Mouse (Mus musculus) liver, embryonic 12.5 days (tissue): Measurements from ENCODE around the gene Adra1d. TPM values are rescaled to one million over a fixed set of nuclear protein-coding genes. Genes with fewer than 3 reads are reported as not detected.

Experiments used
- ATAC-seq: fragments of 200-750 bp; cut with Nextera tagmentation; 2 replicates; pipeline ENCODE4 v1.8.0; 2017; ENCODE audit warnings: moderate number of reproducible peaks, mild to moderate bottlenecking, moderate library complexity
- H3K27ac ChIP-seq: fragments of 300-500 bp; sonication (generic); 2 replicates; pipeline ENCODE4 v1.5.1; 2016; ENCODE audit warnings: mild to moderate bottlenecking
- H3K27me3 ChIP-seq: fragments of 300-500 bp; sonication (generic); replicated peaks from 2 replicates; pipeline ENCODE4 v1.6.1; 2016; ENCODE audit warnings: mild to moderate bottlenecking, moderate library complexity
- H3K36me3 ChIP-seq: fragments of 300-500 bp; sonication (generic); 2 replicates; pipeline ENCODE4 v1.6.1; 2016; ENCODE audit warnings: mild to moderate bottlenecking, moderate library complexity
- H3K4me1 ChIP-seq: fragments of 300-500 bp; sonication (generic); 2 replicates; pipeline ENCODE4 v1.6.1; 2016
- H3K4me2 ChIP-seq: fragments of 300-500 bp; sonication (generic); 2 replicates; pipeline ENCODE4 v1.6.1; 2016; ENCODE audit warnings: mild to moderate bottlenecking, moderate library complexity
- H3K4me3 ChIP-seq: fragments of 300-500 bp; sonication (generic); 2 replicates; pipeline ENCODE4 v1.5.1; 2016; ENCODE audit warnings: mild to moderate bottlenecking, moderate library complexity
- H3K9ac ChIP-seq: fragments of 300-500 bp; sonication (generic); 2 replicates; pipeline ENCODE4 v1.6.1; 2016; ENCODE audit warnings: mild to moderate bottlenecking, moderate library complexity
- H3K9me3 ChIP-seq: fragments of 300-500 bp; sonication (generic); replicated peaks from 2 replicates; pipeline ENCODE4 v1.6.1; 2016; ENCODE audit warnings: mild to moderate bottlenecking, moderate library complexity
- WGBS: fragments of 180-500 bp; shearing (Covaris S2); methylation state at CpG from one replicate; pipeline ENCODE4 v1.1.7; 2016; ENCODE audit not compliant: insufficient replicate concordance; 5-methylcytosine and 5-hydroxymethylcytosine counted together
- polyA plus RNA-seq: library from polyadenylated mRNA; unstranded; fragments of >200 nt; fragmentation: Nextera tagmentation; extraction: Ambion mirVana; gene quantifications from 2 replicates; pipeline ENCODE4 v1.2.1, GENCODE M21; 2016

Adra1d gene
- polyA plus RNA-seq, 1 experiment from 2014 or later, result 1.3 TPM

DNA sequence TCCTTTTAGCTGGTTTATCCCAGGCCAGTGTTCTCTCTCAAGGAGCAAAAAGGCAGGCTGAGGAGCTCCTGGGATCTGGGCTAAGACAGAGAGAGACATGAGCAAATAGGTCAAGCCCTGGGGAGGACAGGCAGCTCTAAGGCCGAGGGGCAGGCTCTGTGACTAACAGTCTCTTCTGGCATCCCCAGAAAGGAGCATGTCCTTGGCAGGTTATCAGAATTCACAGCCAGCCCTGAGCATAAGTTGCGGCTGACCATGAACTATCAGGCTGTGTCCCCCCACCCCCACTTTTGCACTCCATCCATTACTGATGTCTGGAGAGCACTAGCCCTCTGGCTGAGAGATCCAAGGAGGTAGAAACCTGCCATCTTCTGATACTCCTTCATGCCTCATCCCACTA lies 11.2 kb downstream of the Adra1d start:
- H3K27me3 ChIP-seq, result peaks cover 91% of the 10 kb centered on the region
- peaks cover 5% of the 10 kb centered on the region for H3K4me1 ChIP-seq
- H3K9ac ChIP-seq, result no peak overlapping the region
- no peak overlapping the region for H3K27ac ChIP-seq
- H3K4me2 ChIP-seq, result no peak overlapping the region
- H3K4me3 ChIP-seq, result no peak overlapping the region
- WGBS, result 39% methylated on average over 2 of the region's 2 CpGs
- H3K36me3 ChIP-seq, result no peaks in the 10 kb centered on the region
- no peaks in the 10 kb centered on the region for H3K9me3 ChIP-seq
- ATAC-seq, result no peak

DNA sequence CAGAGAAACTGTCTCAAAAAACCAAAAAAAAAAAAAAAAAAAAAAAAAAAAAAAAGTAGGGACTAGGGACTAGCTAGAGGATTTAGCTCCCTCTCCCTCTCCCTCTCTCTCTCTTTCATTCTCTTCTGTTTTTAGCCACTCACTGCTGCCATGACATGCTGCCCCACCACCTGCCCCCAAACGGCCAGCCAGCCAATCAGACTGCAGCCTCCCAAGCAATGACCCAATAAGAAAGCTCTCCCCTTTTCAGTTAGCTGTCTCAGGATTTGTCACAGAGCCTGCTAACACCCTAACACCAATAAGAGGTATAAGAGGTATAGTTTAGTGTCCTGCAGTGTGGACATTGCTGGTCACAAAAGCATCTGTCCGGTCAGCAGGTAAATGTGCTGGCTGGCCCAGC lies 11.6 kb downstream of the Adra1d start:
- Histone ChIP-seq H3K4me3 (no peak overlapping the region), H3K36me3 (no peaks in the 10 kb centered on the region), H3K4me2 (no peak overlapping the region), H3K27ac (no peak overlapping the region), H3K4me1 (peaks cover 9% of the 10 kb centered on the region), H3K9me3 (no peaks in the 10 kb centered on the region), H3K9ac (no peak overlapping the region), H3K27me3 (peaks cover 96% of the 10 kb centered on the region)
- WGBS, result 47% methylated on average over 2 of the region's 2 CpGs
- ATAC-seq, result no peak

DNA sequence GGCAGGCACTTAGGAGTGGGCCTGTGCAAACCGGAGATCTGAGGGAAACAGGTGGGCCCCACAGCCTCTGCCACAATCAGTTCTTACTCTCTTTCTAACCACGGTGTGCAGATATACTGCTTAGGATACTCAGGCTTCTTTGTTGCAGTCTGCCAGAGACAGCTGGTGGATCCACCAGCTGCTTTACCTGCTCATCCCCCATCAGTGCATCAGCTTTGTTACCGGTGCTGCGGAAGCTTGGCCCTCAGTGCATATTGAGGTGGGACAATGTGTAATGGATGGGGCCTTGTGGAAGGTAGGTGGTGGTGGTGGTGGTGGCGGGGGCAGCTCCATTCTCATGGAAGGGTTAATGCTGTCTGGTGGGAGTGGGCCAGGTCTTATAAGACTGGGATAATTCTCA lies 13.0 kb downstream of the Adra1d start:
- Histone ChIP-seq H3K4me3 (no peak overlapping the region), H3K4me2 (no peak overlapping the region), H3K9ac (no peak overlapping the region), H3K27ac (no peak overlapping the region), H3K4me1 (peaks cover 11% of the 10 kb centered on the region), H3K9me3 (no peaks in the 10 kb centered on the region), H3K36me3 (no peaks in the 10 kb centered on the region), H3K27me3 (peaks cover 97% of the 10 kb centered on the region)
- 62% methylated on average over 5 of the region's 5 CpGs for WGBS
- no peak for ATAC-seq

DNA sequence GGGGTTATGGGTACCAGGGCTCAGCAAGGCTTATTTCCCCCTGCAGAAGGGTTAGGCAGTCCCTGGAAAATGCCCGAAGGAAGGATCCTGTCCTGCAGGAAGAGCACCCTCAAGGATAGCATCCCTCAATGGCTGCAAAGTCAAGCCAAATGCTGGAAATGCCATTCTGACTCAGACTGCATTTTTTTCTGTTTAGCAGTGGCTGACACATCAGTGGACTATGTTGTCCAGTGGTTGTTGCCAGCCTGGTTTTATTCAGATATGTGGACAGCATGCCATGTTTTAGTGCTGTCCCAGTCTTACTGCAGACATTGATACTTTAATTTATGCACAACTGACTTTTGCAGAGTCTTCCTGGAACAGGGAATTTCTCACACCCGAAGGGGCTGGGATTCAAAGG lies 13.8 kb downstream of the Adra1d start:
- no peaks in the 10 kb centered on the region for H3K9me3 ChIP-seq
- no peak overlapping the region for H3K27ac ChIP-seq
- no peak overlapping the region for H3K4me3 ChIP-seq
- peaks cover 11% of the 10 kb centered on the region for H3K4me1 ChIP-seq
- H3K27me3 ChIP-seq, result peaks cover 97% of the 10 kb centered on the region
- no peaks in the 10 kb centered on the region for H3K36me3 ChIP-seq
- H3K4me2 ChIP-seq, result no peak overlapping the region
- no peak for ATAC-seq
- WGBS, result 45% methylated on average over 2 of the region's 2 CpGs
- H3K9ac ChIP-seq, result no peak overlapping the region

DNA sequence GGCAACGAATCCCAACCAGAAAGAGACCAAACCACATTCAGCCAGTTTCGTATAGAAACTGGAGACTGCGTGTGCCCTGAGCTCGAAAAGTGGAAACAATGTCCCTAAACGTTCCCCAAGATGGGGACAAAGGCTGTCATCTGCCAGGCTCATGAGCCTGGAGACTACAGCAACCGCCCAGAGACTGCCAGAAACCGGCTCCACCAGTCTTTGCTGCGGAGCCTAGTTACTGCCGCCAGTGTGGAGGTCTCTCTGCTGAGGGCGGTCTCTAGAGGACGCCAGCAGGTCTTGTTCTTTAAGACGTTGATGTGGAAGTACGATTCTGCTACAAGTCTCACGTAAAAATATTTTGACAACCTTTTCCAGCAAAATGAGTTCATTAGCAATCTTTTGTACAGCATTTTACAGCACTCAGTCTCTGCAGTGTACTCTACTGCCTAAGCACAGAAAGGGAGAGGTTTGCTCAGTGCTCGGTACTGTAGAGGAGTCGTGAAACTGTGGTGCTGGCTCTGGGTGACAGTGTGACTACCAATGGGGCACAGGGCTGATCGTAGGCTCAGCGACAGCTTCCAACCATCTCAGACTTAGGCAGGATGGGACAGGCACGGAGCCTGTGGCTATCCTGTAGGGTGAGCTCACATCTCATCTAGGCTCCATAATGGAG lies 15.2 kb downstream of the Adra1d start:
- peak overlapping the region; percentile 50; the same call in 1 of the 2 replicates for H3K4me3 ChIP-seq
- no peaks in the 10 kb centered on the region for H3K9me3 ChIP-seq
- no peak overlapping the region for H3K9ac ChIP-seq
- H3K27me3 ChIP-seq, result peaks cover 94% of the 10 kb centered on the region
- no peak for ATAC-seq
- peak overlapping the region; percentile 72; the same call in 1 of the 2 replicates for H3K4me2 ChIP-seq
- H3K36me3 ChIP-seq, result no peaks in the 10 kb centered on the region
- 10% methylated on average over 19 of the region's 19 CpGs for WGBS
- H3K4me1 ChIP-seq, result peaks cover 11% of the 10 kb centered on the region
- H3K27ac ChIP-seq, result no peak overlapping the region

DNA sequence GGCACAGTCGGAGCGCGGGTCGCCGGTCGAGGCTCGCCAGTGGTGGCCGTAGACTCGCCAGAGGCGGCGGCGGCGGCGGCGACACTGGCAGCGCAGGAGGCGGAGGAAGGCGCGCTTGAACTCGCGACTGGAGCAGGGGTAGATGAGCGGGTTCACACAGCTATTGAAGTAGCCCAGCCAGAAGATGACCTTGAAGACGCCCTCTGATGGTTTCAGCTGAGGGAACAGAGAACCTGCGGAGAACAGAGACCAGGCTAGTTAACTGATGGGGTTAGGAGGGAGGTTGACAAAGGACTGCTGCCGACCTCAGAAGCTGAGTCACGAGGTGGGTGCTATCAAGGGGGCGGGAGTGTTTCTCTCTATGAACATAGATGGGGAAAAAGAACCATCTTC lies 15.8 kb downstream of the Adra1d start:
- H3K27me3 ChIP-seq, result peaks cover 94% of the 10 kb centered on the region
- H3K4me1 ChIP-seq, result peaks cover 11% of the 10 kb centered on the region
- H3K27ac ChIP-seq, result no peak overlapping the region
- H3K9ac ChIP-seq, result no peak overlapping the region
- H3K9me3 ChIP-seq, result no peaks in the 10 kb centered on the region
- peak overlapping the region; percentile 72 for H3K4me2 ChIP-seq
- H3K4me3 ChIP-seq, result peak overlapping the region; percentile 50
- no peak for ATAC-seq
- no peaks in the 10 kb centered on the region for H3K36me3 ChIP-seq
- WGBS, result 2% methylated on average over 27 of the region's 27 CpGs

DNA sequence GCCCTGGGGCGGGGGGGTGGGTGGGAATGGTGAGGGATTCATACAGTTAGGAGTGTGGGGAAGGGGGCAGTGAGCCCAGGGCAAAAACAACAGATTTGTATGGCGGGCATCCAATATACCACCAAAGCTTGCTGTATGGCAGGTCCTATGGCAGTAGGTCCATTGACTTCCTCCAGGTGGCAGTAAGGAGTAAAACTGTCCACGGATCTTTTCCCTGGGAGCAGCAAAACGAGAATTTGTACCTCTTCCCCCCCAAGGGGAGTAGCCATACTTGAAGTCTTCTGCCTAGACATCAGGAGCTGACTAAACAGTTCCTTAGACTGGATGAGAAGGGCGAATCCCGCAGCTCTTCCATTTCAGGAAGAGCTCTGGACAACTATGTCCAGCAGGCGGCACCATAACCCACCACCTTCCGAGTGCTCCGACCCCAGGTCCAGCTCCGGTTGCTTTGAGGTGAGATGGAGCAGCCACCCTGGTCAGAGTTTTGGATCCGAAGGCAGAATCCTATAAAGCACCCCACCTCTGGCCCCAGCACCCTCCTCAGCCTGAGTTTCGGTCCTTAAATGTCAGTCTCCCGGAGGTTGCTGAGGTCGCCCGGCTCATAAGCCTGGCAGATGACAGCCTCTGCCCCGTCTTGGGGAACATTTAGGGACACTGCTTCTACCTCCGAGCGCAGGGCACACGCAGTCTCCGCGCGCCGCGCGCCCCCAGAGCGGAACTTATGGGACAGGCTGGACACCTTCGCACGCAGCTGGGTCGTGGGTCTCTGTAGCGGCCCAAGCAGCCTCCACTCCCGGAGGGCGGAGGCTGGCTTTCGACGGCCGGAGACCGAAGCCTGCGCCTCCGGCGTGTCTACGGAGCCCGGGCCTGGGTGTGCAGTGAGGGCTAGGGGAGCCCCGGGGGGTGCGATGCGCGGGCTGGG lies 16.4 kb downstream of the Adra1d start:
- H3K9me3 ChIP-seq, result no peaks in the 10 kb centered on the region
- no peak overlapping the region for H3K27ac ChIP-seq
- H3K4me1 ChIP-seq, result peaks cover 11% of the 10 kb centered on the region
- ATAC-seq, result 0 out of 2 replicates have a peak, but pooled peaks have one; percentile 35
- WGBS, result 3% methylated on average over 45 of the region's 45 CpGs
- no peaks in the 10 kb centered on the region for H3K36me3 ChIP-seq
- peaks cover 90% of the 10 kb centered on the region for H3K27me3 ChIP-seq
- H3K9ac ChIP-seq, result no peak overlapping the region
- peak overlapping the region; percentile 72 for H3K4me2 ChIP-seq
- peak overlapping the region; percentile 50 for H3K4me3 ChIP-seq

DNA sequence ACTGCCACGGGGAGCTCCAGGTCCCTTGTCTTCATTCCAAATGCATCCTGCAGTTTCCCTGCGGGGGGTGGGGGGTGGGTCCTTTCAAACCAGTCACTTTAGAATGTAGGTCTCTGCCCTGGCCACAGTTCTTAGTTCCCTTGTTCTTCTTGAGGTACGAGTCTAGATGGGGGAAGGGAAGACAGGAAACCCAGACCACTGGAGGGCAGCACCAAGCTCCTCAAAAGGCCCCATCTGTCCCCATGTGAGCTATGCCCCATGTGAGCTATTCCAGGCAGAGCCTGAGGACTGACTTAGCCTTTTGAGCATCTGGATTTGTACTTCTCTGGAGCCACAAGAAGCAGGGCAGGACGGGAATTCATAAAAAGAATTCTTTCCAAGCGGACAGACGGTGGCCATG lies 19.6 kb downstream of the Adra1d start:
- Histone ChIP-seq H3K27me3 (peaks cover 79% of the 10 kb centered on the region), H3K9me3 (no peaks in the 10 kb centered on the region), H3K4me1 (peaks cover 11% of the 10 kb centered on the region), H3K9ac (no peak overlapping the region), H3K36me3 (no peaks in the 10 kb centered on the region), H3K4me3 (no peak overlapping the region), H3K4me2 (no peak overlapping the region), H3K27ac (no peak overlapping the region)
- no peak for ATAC-seq
- 28% methylated on average over 6 of the region's 6 CpGs for WGBS

DNA sequence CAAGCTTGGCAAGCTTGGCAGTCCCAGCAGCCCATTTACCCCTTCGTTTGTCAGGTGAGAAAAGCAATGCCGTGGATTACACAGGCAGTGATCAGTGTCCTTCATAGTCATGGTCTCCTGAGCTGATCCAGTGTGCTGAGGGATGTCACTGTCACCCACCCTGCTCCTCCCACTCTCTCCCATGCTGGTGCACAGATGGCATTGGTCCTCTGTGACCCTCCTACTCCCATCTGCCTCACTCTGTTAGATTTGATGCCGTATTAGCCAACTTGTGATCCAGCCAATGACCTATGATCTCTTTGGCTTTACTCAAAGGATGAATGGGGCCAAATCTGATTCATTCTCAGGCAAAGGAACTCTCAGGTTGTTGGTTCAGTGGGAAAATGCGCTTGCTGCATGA lies 20.4 kb downstream of the Adra1d start:
- no peak for ATAC-seq
- Histone ChIP-seq H3K27ac (no peak overlapping the region), H3K36me3 (no peaks in the 10 kb centered on the region), H3K4me2 (no peak overlapping the region), H3K9ac (no peak overlapping the region), H3K4me3 (no peak overlapping the region), H3K27me3 (peaks cover 71% of the 10 kb centered on the region), H3K9me3 (no peaks in the 10 kb centered on the region), H3K4me1 (peaks cover 11% of the 10 kb centered on the region)
- 71% methylated on average over 4 of the region's 4 CpGs for WGBS

DNA sequence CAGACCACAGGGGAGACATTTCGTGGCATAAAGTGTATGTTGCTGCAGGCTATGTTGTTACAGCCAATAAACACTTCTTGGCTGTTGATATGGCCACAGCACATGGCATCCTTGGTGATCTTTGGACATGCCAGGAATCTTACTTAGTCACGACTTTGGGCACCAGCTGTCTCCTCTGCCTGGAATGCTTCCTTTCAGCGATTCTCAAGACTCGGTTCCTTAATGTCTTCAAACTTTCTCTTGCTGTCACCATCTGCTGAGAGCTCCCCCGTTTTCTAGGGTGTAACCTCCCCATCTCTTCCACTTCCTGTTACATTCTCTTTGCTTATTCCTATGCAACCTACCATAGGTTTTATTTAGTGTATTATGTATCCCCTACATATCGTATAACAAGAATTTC lies 22.3 kb downstream of the Adra1d start:
- peaks cover 52% of the 10 kb centered on the region for H3K27me3 ChIP-seq
- H3K36me3 ChIP-seq, result no peaks in the 10 kb centered on the region
- no peak overlapping the region for H3K4me2 ChIP-seq
- no peak overlapping the region for H3K27ac ChIP-seq
- H3K9ac ChIP-seq, result no peak overlapping the region
- H3K4me3 ChIP-seq, result no peak overlapping the region
- 55% methylated on average over 6 of the region's 6 CpGs for WGBS
- H3K4me1 ChIP-seq, result no peaks in the 10 kb centered on the region
- no peaks in the 10 kb centered on the region for H3K9me3 ChIP-seq
- ATAC-seq, result no peak

DNA sequence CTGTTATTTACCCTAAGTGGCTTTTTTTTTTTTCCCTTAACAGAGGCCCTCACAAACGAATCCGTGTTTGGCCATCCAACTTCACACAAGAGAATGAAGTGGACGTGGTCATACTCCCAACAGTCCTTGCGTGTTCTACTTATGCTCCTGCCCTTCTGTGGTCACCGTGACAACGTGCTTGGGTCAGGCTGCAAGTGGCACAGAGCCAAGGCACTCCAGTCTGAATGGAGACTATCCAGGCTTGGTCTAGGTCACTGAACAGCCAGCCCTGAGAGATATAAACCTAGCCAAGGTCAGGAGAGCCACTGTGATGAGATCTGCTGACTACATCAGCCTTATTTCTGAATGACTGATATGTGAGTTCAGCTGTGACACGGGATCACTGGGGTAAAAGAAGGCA lies 23.7 kb downstream of the Adra1d start:
- Histone ChIP-seq H3K4me1 (no peaks in the 10 kb centered on the region), H3K27me3 (peaks cover 45% of the 10 kb centered on the region), H3K4me3 (no peak overlapping the region), H3K27ac (no peak overlapping the region), H3K9ac (no peak overlapping the region), H3K4me2 (no peak overlapping the region), H3K36me3 (no peaks in the 10 kb centered on the region), H3K9me3 (no peaks in the 10 kb centered on the region)
- WGBS, result 65% methylated on average over 7 of the region's 7 CpGs
- ATAC-seq, result no peak

DNA sequence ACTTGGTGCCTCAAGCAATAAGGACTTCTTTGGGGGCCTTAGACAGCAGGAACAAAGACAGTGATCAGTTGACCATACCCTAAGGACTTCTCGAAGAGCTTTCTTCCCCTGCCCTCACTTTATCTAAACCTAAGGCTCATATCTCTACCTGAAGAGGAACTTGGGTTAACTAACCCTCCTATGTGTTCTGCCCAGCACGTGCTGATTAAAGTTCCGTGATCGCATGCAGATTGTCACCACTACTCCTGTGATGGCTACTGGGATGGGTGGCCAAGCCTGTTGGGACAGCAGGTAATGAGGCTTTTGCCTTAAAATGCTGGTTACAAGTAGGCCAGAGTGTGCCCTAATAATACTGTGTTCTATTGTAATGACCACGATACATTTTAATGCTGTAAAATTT lies 26.9 kb downstream of the Adra1d start:
- 47% methylated on average over 5 of the region's 5 CpGs for WGBS
- H3K9ac ChIP-seq, result no peak overlapping the region
- no peak for ATAC-seq

More for the DNA sequence above, 26.9 kb downstream of the Adra1d start:
- H3K4me2 ChIP-seq, result no peak overlapping the region
- no peak overlapping the region for H3K4me3 ChIP-seq
- H3K9me3 ChIP-seq, result no peaks in the 10 kb centered on the region
- peaks cover 32% of the 10 kb centered on the region for H3K27me3 ChIP-seq
- no peaks in the 10 kb centered on the region for H3K36me3 ChIP-seq
- H3K4me1 ChIP-seq, result peaks cover 3% of the 10 kb centered on the region
- H3K27ac ChIP-seq, result no peak overlapping the region
